Mouse (Mus musculus): ENCODE data around the gene Chst5.
A peak's percentile ranks its signal among the peaks of the same experiment; 100 is the strongest.

DNA sequence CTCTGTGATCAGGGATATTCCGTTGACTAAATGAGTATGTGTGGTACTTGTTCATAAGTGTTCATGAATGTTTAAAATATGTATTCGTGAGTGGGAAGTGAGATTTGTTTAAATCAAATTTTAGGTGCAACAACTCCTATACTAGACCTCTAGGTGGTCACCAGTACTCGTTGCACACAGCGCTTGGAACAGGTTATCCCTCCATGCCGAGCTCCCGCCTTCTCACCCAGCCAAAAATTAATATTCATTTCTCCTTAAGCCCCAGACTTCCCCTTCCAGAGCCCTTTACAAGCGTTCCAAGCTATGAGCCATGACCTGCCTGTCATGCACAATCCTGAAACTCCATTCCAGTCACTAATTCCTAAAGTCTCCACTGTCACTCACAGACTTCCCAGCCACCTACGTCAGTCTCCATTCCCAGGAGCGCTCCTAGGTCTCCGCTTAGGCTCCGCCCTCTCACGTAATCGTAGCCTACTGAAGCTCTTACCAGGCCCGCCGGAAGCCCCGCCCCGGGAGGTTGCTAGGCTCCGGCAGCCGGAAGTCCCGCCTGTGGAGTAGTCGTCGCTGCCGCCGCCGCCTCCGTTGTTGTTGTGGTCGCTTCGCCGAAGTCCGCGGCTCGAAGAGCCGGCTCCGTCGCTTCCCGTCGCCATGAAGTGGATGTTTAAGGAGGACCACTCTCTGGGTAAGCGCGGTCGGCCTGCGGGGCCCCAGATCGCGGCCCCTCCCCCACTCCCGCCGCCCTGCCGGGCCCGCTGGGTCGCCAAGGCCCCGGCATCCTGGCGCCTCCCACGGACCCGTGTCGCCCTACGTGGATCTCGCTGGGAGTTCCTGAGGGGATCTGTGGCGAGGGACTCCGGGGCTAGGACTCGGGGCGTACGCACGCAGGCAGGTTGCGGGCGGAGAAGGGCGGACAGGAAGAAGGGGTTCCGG, 30.2 kb upstream of the Chst5 start, which contains the start of gene Gabarapl2:
- TF ChIP-seq CTCF (IDR thresholded peaks at IDR 0.05) (0 out of 2 replicates have a peak, but pooled peaks have one; percentile 11), EP300 (IDR thresholded peaks at IDR 0.05) (no peak)

Measured in lung, postnatal 0 days (tissue).